Mouse (Mus musculus) midbrain, embryonic 12.5 days (tissue): ENCODE results near the gene Rasal3. TPM values are rescaled to one million over a fixed set of nuclear protein-coding genes. Genes with fewer than 3 reads are reported as not detected.

Experiments used
- ATAC-seq: fragments of 200-750 bp; cut with Nextera tagmentation; 2 replicates; pipeline ENCODE4 v1.8.0; 2017; ENCODE audit warnings: low read depth, moderate TSS enrichment, moderate library complexity; ENCODE audit not compliant: low FRiP score
- H3K27ac ChIP-seq: fragments of 300-500 bp; sonication (generic); replicated peaks from 2 replicates; pipeline ENCODE4 v1.5.1; 2016; ENCODE audit warnings: mild to moderate bottlenecking
- H3K27me3 ChIP-seq: fragments of 300-500 bp; sonication (generic); 2 replicates; pipeline ENCODE4 v1.6.1; 2016; ENCODE audit warnings: mild to moderate bottlenecking
- H3K36me3 ChIP-seq: fragments of 300-500 bp; sonication (generic); 2 replicates; pipeline ENCODE4 v1.6.1; 2016
- H3K4me1 ChIP-seq: fragments of 300-500 bp; sonication (generic); 2 replicates; pipeline ENCODE4 v1.6.1; 2016
- H3K4me2 ChIP-seq: fragments of 300-500 bp; sonication (generic); replicated peaks from 2 replicates; pipeline ENCODE4 v1.6.1; 2016; ENCODE audit warnings: mild to moderate bottlenecking, moderate library complexity
- H3K4me3 ChIP-seq: fragments of 300-500 bp; sonication (generic); 2 replicates; pipeline ENCODE4 v1.5.1; 2016; ENCODE audit warnings: mild to moderate bottlenecking
- H3K9ac ChIP-seq: fragments of 300-500 bp; sonication (generic); replicated peaks from 2 replicates; pipeline ENCODE4 v1.6.1; 2016; ENCODE audit warnings: mild to moderate bottlenecking, moderate library complexity
- H3K9me3 ChIP-seq: fragments of 300-500 bp; sonication (generic); 2 replicates; pipeline ENCODE4 v1.6.1; 2016; ENCODE audit warnings: mild to moderate bottlenecking
- WGBS: fragments of 180-500 bp; shearing (Covaris S2); methylation state at CpG from one replicate; pipeline ENCODE4 v1.1.7; 2016; 5-methylcytosine and 5-hydroxymethylcytosine counted together
- polyA plus RNA-seq: library from polyadenylated mRNA; unstranded; fragments of >200 nt; fragmentation: Nextera tagmentation; extraction: Ambion mirVana; gene quantifications from 2 replicates; pipeline ENCODE4 v1.2.1, GENCODE M21; 2016

Gene Rasal3
- polyA plus RNA-seq, 1 experiment from 2014 or later = 1.1 TPM

DNA sequence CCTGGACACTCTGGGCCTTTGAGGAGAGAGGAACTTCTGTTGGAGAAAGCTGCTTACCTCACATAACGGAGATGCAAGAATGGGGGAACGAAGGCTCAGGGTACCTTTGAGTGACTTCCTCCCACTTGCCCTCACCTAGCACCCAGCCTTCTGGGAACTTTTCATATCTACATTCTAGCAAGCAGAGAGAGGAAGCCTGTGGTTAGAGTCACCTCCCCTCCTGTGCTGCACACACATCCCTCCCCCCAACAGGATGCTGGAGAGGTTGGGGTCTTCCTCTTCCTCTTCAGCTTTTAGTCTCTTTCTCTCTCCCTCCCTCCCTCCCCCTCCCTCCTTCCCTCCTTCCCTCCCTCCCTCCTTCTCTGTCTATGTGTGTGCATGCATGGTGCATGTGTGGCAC is 20.7 kb upstream of the Rasal3 start, which contains the start of gene Pglyrp2:
TSS of gene Pglyrp2 (minus strand) at position 134 of the 400 bp plus-strand sequence.
- no peaks in the 10 kb centered on the region for H3K36me3 ChIP-seq
- H3K27me3 ChIP-seq = 0 out of 2 replicates have a peak, but pooled peaks cover 5% of the 10 kb centered on the region
- no peak within 1 kb of the TSS for H3K9ac ChIP-seq
- H3K4me2 ChIP-seq = no peak within 1 kb of the TSS
- H3K9me3 ChIP-seq = no peaks in the 10 kb centered on the region
- no peak within 1 kb of the TSS for H3K27ac ChIP-seq
- H3K4me1 ChIP-seq = no peaks in the 10 kb centered on the region
- H3K4me3 ChIP-seq = no peak within 1 kb of the TSS
- ATAC-seq = no peak
- WGBS = 86% methylated on average over 2 of the region's 2 CpGs

DNA sequence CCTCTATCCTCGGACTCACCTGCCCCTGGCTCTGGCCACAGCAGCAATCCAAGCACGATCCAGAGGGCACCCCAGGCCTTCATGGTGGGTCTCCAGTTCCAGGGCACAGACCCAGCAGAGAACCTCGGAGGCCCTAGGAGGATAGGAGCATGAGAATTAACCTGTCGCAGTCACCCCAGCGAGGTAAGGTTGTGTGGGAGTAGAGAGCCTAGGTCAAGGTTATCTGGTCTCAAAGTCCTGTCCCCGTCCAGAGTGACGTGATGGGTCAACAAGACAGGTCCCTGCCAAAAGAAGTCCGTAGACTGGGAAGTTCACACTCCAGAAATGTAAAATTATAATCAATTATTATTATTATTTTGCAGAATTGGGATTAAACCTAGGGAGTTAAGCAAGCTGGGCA is 17.4 kb upstream of the Rasal3 start:
- Histone ChIP-seq H3K27ac (no peak overlapping the region), H3K9me3 (no peaks in the 10 kb centered on the region), H3K9ac (no peak overlapping the region), H3K4me3 (no peak overlapping the region), H3K4me1 (no peaks in the 10 kb centered on the region), H3K27me3 (peaks cover 11% of the 10 kb centered on the region), H3K36me3 (no peaks in the 10 kb centered on the region), H3K4me2 (no peak overlapping the region)
- no peak for ATAC-seq
- 78% methylated on average over 8 of the region's 8 CpGs for WGBS

DNA sequence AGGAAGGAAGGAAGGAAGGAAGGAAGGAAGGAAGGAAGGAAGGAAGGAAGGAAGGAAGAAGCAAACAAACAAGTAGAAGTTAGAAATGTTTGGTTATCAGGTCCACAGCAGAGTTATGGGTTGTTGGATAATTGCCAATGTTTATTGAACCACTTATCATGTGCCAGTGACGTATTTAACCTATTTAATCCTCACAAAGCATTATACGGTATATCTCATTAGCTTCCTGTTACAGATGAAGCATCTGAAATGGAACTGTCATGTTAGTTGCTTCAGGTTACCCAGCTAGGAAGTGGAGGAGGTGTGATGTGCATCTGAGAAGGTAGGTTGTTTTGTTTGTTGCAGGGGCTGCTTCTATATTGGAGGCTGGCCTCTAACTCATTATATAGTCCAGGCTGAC is 16.6 kb upstream of the Rasal3 start:
- WGBS = 83% methylated on average over 2 of the region's 2 CpGs
- no peaks in the 10 kb centered on the region for H3K4me1 ChIP-seq
- ATAC-seq = no peak
- no peak overlapping the region for H3K4me2 ChIP-seq
- H3K27me3 ChIP-seq = peaks cover 19% of the 10 kb centered on the region
- H3K9me3 ChIP-seq = no peaks in the 10 kb centered on the region
- H3K36me3 ChIP-seq = no peaks in the 10 kb centered on the region
- H3K27ac ChIP-seq = no peak overlapping the region
- H3K9ac ChIP-seq = no peak overlapping the region
- H3K4me3 ChIP-seq = no peak overlapping the region

DNA sequence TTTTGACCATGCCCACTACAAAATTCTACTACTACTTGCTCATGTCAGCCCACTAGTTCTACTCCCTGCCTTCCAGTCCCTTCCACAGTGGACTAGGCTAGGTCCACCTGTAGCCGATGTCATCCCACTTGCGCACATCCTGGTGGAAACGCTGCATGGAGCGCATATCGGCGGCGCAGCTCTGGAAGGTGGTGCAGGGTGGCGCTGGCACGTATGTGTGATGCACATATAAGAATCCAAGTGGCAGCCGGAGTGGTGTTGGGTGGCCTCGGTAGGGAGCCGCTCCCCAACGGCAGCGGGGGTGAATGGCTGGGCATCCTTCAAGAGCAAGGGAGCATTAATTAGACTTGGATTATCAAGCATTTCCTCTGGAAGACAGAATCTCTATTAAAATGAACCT is 13.4 kb upstream of the Rasal3 start:
- ATAC-seq = no peak
- 93% methylated on average over 14 of the region's 14 CpGs for WGBS

DNA sequence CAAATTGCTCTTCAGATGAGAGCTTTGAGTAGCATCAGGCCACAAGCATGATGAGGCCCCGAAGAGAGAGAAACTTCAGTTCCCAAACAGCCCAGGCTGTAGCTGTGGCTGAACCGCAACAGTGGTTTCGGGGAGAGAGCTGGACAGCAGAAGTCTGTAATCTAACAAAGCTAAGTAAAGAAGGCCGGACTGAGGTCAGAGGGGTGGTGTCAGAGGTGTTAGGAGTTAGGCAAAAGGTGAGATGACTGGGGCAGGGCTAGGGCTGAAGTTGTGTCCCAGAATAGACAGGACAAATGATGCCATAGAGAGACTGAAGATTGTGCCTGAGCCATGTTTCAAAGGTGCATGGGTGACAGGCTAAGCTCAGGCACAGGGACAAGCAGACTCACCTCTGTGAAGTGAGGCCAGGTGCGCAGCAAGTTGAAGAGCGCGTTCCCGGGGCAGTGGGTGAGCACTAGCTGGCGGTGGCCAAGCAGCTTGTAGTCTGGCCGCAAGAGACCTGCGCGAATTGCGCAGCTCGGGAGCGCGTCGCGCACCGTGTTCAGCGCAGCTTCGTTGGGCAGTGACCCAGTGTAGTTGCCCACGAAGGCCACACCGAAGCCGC is 12.1 kb upstream of the Rasal3 start:
- no peak overlapping the region for H3K9ac ChIP-seq
- H3K4me2 ChIP-seq = no peak overlapping the region
- no peaks in the 10 kb centered on the region for H3K36me3 ChIP-seq
- peaks cover 20% of the 10 kb centered on the region for H3K27me3 ChIP-seq
- no peak overlapping the region for H3K4me3 ChIP-seq
- H3K9me3 ChIP-seq = no peaks in the 10 kb centered on the region
- no peak overlapping the region for H3K27ac ChIP-seq
- WGBS = 44% methylated on average over 24 of the region's 24 CpGs
- ATAC-seq = no peak
- H3K4me1 ChIP-seq = no peaks in the 10 kb centered on the region

More for the DNA sequence above, 13.4 kb upstream of the Rasal3 start:
- Histone ChIP-seq H3K27me3 (peaks cover 20% of the 10 kb centered on the region), H3K4me3 (no peak overlapping the region), H3K36me3 (no peaks in the 10 kb centered on the region), H3K4me2 (no peak overlapping the region), H3K4me1 (no peaks in the 10 kb centered on the region), H3K9me3 (no peaks in the 10 kb centered on the region), H3K9ac (no peak overlapping the region), H3K27ac (no peak overlapping the region)

DNA sequence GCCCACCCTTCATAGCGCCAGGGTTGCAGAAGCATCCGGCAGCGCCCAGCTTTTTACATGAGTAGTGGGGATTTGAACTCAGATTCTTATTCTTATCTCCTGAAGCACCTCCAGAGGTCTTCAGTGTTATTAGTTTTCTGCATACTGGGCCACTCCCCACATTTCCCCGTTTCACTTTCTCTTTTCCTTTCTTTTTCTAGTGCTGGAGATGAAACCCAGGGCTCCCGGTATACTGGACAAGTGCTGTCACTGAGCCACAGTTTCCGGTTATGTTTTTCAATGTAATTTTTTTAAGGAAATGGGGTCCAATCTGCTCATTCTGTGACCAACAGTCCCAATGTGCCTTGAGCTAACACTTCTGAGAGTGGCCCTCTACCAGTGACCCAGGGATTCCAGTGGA is 8.5 kb upstream of the Rasal3 start:
- Histone ChIP-seq H3K4me3 (no peak overlapping the region), H3K36me3 (no peaks in the 10 kb centered on the region), H3K27ac (no peak overlapping the region), H3K9me3 (no peaks in the 10 kb centered on the region), H3K4me2 (no peak overlapping the region), H3K27me3 (peaks cover 20% of the 10 kb centered on the region), H3K4me1 (no peaks in the 10 kb centered on the region), H3K9ac (no peak overlapping the region)
- no peak for ATAC-seq
- WGBS = 89% methylated on average over 6 of the region's 6 CpGs

DNA sequence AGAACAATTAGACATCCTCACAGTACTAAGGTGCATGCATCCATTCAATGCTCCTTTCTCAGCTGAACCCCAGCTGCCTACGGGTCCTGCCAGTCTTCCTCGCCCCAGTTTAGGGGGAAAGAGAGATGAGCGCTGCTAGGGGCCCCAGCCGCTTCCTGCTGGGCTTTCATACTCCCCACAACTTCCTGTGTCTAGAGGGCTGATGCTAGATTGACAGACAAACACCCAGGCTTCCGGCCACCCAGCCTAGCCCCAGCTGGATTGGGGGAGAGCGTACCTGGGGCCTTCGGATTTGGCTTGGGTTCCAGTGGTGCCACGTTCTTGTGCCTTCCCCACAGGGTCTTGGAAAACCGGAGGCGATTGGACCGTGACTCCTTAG is 615 bp downstream of the Rasal3 start:
- H3K27me3 ChIP-seq = peaks cover 19% of the 10 kb centered on the region
- no peaks in the 10 kb centered on the region for H3K9me3 ChIP-seq
- no peaks in the 10 kb centered on the region for H3K36me3 ChIP-seq
- no peaks in the 10 kb centered on the region for H3K4me1 ChIP-seq
- H3K4me3 ChIP-seq = no peak overlapping the region
- no peak for ATAC-seq
- 72% methylated on average over 11 of the region's 11 CpGs for WGBS
- no peak overlapping the region for H3K4me2 ChIP-seq
- no peak overlapping the region for H3K9ac ChIP-seq
- H3K27ac ChIP-seq = no peak overlapping the region

DNA sequence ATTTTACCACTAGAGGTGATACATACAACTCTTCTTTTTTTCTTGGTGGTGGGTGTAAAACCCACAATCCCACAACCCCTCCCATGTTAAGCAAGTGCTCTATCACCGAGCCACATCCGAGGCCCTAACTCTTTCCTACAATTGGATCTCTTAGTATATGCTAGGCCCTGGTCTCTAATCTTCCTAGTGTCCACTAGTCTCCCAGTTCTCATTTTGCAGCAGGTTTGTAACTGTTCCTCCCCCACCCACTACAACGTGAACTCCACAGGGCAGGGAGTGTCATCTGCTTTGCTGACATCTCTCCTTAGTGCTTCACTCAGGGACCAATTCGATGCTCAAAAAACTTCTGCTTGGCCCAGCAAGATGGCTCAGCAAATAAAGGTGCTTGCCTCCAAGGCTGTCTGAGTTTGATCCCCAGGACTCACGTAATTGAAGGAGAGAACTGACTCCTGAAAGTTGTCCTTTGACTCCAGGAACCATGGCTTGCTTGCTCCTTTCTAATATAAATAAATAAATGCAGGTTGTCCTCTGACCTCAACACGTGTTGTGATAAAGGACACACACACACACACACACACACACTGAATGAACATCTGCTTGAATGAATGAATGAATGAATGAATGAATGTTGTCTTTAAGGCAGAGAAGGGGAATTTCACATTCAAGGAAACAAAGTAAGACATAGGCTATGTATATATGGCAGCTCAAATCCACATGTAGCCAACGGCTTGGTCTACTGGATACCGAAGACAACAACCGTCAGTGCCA is 1.2 kb downstream of the Rasal3 start:
- no peaks in the 10 kb centered on the region for H3K4me1 ChIP-seq
- ATAC-seq = no peak

DNA sequence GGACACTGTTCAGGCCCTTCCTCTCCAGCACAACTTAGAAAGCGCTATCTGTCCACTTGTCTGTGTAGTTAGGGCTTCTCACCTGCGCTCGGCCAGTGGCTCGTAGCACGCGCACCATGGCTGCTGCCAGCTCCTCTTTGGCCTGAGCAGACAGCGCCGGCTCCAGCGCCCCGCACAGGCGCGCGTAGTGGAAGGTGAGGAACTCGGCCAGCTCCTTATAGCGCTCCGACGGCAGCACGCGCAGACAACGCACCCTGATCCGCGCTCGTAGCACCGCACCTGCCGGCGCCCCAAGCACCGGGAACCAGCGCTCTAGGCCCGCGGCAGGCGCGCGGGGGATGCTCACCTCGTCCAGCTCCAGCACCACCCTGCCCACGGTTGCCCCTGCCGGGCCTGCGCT is 7.1 kb downstream of the Rasal3 start:
- Histone ChIP-seq H3K4me3 (peak overlapping the region; percentile 20), H3K27ac (no peak overlapping the region), H3K36me3 (no peaks in the 10 kb centered on the region), H3K9ac (no peak overlapping the region), H3K4me1 (peaks cover 7% of the 10 kb centered on the region), H3K9me3 (no peaks in the 10 kb centered on the region), H3K4me2 (no peak overlapping the region; the same call in 1 of the 2 replicates), H3K27me3 (peaks cover 84% of the 10 kb centered on the region)
- 10% methylated on average over 37 of the region's 37 CpGs for WGBS
- no peak for ATAC-seq

More for the DNA sequence above, 1.2 kb downstream of the Rasal3 start:
- WGBS = 86% methylated on average over 9 of the region's 9 CpGs
- no peaks in the 10 kb centered on the region for H3K9me3 ChIP-seq
- peaks cover 25% of the 10 kb centered on the region for H3K27me3 ChIP-seq
- no peak overlapping the region for H3K27ac ChIP-seq
- H3K4me2 ChIP-seq = no peak overlapping the region
- no peak overlapping the region for H3K9ac ChIP-seq
- H3K36me3 ChIP-seq = no peaks in the 10 kb centered on the region
- no peak overlapping the region for H3K4me3 ChIP-seq

DNA sequence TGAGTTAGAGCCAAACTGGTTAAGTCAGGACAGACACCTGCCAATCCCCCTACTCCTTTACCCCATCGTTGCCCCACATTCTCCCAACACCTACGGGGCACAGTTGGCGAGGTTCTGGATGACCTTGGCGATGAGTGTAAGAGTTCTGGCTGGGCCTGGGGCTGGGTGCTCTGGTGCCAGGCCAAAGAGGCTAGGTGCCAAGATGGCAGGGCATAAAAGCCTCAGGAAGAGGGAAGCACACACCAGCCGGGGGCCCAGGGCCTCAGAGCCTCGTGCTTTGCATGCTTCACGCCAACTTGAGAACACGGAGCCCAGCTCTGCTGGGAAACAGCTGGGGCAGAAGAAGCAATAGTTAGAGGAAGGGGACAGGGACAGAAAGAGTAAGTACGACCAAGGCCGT is 9.4 kb downstream of the Rasal3 start:
- WGBS = 90% methylated on average over 10 of the region's 10 CpGs
- Histone ChIP-seq H3K36me3 (no peaks in the 10 kb centered on the region), H3K27ac (no peak overlapping the region), H3K4me1 (peaks cover 7% of the 10 kb centered on the region), H3K4me2 (no peak overlapping the region), H3K9me3 (no peaks in the 10 kb centered on the region), H3K27me3 (peaks cover 82% of the 10 kb centered on the region), H3K4me3 (no peak overlapping the region), H3K9ac (no peak overlapping the region)
- no peak for ATAC-seq

DNA sequence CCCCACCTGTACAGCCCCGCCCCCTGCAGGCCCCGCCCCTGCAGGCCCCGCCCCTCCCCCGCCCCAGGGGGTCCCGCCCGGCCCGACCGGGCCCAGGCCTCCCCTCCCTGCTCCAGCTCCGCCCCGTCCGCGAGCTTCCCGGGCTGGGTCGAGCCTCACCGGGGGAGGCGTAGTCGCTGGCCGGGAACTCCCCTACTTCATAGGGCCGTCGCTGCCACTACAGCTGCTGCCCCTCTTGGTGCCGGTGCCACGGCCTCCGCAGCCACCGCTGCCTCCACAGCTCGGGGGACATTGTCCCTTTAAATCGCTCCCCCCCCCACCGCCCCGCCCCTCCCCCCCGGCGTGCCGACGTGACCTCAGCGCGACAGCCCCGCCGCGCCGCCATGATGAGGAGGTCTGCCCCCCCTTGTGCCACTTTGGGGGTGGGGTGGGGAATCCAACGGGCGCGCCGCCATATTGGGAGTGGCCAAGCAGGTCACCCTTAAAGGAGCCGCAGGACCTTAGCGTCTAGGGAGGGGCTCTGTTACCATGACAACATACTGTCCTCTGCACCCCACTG is 14.2 kb downstream of the Rasal3 start, which contains the start of gene Wiz:
TSS of gene Wiz (minus strand) at position 339 of the 559 bp plus-strand sequence.
- H3K9ac ChIP-seq = peak within 1 kb of the TSS; percentile 74
- peaks cover 8% of the 10 kb centered on the region for H3K4me1 ChIP-seq
- H3K27ac ChIP-seq = peak within 1 kb of the TSS; percentile 72
- H3K4me3 ChIP-seq = peak within 1 kb of the TSS; percentile 73
- WGBS = under 1% methylated on average over 17 of the region's 44 CpGs
- peaks cover 35% of the 10 kb centered on the region for H3K27me3 ChIP-seq
- H3K4me2 ChIP-seq = peak within 1 kb of the TSS; percentile 92
- H3K36me3 ChIP-seq = peaks cover 13% of the 10 kb centered on the region
- ATAC-seq = peak; percentile 87
- H3K9me3 ChIP-seq = no peaks in the 10 kb centered on the region

DNA sequence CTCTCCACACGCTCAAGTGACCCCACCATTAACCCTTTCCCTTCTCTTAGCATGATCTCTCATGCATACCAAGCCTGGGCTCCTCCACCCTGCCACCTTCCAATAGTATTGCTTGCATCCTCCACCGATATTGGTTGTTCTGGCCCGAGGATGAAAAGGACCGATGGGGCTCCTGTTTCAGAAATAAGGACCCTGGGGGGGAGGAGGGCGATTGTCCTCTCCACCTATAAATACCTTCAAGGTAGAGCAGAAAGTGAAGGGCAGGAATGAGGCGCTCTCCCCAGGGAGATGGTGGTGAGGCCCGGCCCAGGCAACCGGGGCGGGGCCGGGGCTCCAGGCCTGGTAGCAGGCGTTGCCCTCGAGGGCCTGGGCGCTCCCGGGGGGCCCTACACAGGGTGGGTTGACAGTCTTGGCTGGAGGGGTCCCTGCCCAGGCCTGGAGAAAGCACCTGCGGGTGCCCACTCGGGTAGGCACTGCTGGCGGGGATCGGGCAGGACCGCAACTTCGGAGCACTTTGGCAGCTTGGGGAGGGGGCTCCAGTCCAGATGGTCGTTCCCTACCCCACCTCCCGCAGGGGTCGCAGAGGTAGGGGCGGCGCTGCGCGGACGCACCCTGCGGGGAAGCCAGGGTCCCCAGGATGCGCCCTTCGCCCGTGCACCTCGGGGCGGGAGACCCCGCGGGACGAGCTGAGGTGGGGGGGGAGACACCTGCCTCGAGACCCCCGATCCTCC is 14.8 kb downstream of the Rasal3 start:
- peak; percentile 62 for ATAC-seq
- Histone ChIP-seq H3K4me1 (peaks cover 8% of the 10 kb centered on the region), H3K27ac (peak overlapping the region; percentile 72), H3K4me3 (peak overlapping the region; percentile 73), H3K9ac (peak overlapping the region; percentile 74), H3K4me2 (peak overlapping the region; percentile 92), H3K9me3 (no peaks in the 10 kb centered on the region), H3K27me3 (peaks cover 28% of the 10 kb centered on the region), H3K36me3 (peaks cover 20% of the 10 kb centered on the region)
- WGBS = under 1% methylated on average over 28 of the region's 39 CpGs
